Mouse (Mus musculus) forebrain, embryonic 12.5 days (tissue): ENCODE data around the gene Camta1. TPM values are rescaled to one million over a fixed set of nuclear protein-coding genes. Genes with fewer than 3 reads are reported as not detected.
A peak's percentile ranks its signal among the peaks of the same experiment; 100 is the strongest.

Experiments
- ATAC-seq: fragments of 200-750 bp; cut with Nextera tagmentation; 2 replicates; pipeline ENCODE4 v1.8.0; 2017; ENCODE audit warnings: moderate TSS enrichment; ENCODE audit not compliant: low FRiP score
- H3K27ac ChIP-seq: fragments of 300-500 bp; sonication (generic); 2 replicates; pipeline ENCODE4 v1.5.1; 2016; ENCODE audit warnings: mild to moderate bottlenecking
- H3K27me3 ChIP-seq: fragments of 300-500 bp; sonication (generic); 2 replicates; pipeline ENCODE4 v1.6.1; 2016; ENCODE audit warnings: mild to moderate bottlenecking
- H3K36me3 ChIP-seq: fragments of 300-500 bp; sonication (generic); replicated peaks from 2 replicates; pipeline ENCODE4 v1.6.1; 2016; ENCODE audit warnings: mild to moderate bottlenecking
- H3K4me1 ChIP-seq: fragments of 300-500 bp; sonication (generic); 2 replicates; pipeline ENCODE4 v1.6.1; 2016
- H3K4me2 ChIP-seq: fragments of 300-500 bp; sonication (generic); 2 replicates; pipeline ENCODE4 v1.6.1; 2016; ENCODE audit warnings: mild to moderate bottlenecking, moderate library complexity
- H3K4me3 ChIP-seq: fragments of 300-500 bp; sonication (generic); replicated peaks from 2 replicates; pipeline ENCODE4 v1.5.1; 2016; ENCODE audit warnings: mild to moderate bottlenecking
- H3K9ac ChIP-seq: fragments of 300-500 bp; sonication (generic); 2 replicates; pipeline ENCODE4 v1.6.1; 2016; ENCODE audit warnings: mild to moderate bottlenecking
- H3K9me3 ChIP-seq: fragments of 300-500 bp; sonication (generic); 2 replicates; pipeline ENCODE4 v1.6.1; 2016
- WGBS: fragments of 180-500 bp; shearing (Covaris S2); methylation state at CpG from one replicate; pipeline ENCODE4 v1.1.7; 2016; 5-methylcytosine and 5-hydroxymethylcytosine counted together
- polyA plus RNA-seq: library from polyadenylated mRNA; unstranded; fragments of >200 nt; fragmentation: Nextera tagmentation; extraction: Ambion mirVana; gene quantifications from 2 replicates; pipeline ENCODE4 v1.2.1, GENCODE M21; 2016

The Camta1 gene
- polyA plus RNA-seq, 1 experiment from 2014 or later, result 164 TPM

DNA sequence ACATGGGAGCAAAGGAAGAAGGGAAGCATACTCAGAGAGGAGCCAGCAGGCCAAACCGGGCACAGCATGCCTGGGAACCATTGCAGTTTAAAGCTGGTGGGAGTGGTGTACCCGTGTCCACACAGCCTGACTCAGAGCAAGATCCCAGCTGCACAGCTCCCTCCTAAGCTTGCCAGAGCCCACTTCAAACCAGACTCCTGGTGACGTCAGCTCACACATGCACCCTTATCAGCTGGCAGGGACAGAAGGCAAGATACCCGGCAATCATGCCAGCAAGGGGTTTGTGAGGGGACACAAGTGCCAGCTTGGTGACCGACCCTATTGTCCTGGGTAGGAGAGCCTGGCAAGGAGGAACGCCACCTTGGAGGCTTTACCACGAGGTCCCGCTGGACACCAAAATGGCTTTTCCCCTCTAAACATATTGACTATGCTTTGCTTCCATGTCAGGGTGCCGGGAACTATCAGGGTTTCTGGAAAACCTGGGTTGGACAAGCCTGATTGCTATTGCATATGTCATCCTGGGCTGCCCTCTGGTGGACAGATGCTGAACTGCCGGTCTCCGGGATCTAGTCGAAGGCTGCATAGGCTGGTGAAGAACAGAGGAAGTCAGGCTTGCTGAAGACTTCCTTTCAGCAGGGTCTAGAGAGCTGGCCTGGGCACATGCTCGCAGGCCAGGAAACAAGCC lies 720.3 kb downstream of the Camta1 start:
- peak; percentile 64 for ATAC-seq
- Histone ChIP-seq H3K9me3 (peaks cover 14% of the 10 kb centered on the region; the same call in 1 of the 2 replicates), H3K9ac (peak overlapping the region; percentile 41; the same call in 1 of the 2 replicates), H3K27ac (peak overlapping the region; percentile 98), H3K4me2 (peak overlapping the region; percentile 48), H3K4me3 (peak overlapping the region; percentile 21), H3K4me1 (peaks cover 46% of the 10 kb centered on the region), H3K36me3 (no peaks in the 10 kb centered on the region), H3K27me3 (no peaks in the 10 kb centered on the region)
- WGBS, result 4% methylated on average over 13 of the region's 13 CpGs

DNA sequence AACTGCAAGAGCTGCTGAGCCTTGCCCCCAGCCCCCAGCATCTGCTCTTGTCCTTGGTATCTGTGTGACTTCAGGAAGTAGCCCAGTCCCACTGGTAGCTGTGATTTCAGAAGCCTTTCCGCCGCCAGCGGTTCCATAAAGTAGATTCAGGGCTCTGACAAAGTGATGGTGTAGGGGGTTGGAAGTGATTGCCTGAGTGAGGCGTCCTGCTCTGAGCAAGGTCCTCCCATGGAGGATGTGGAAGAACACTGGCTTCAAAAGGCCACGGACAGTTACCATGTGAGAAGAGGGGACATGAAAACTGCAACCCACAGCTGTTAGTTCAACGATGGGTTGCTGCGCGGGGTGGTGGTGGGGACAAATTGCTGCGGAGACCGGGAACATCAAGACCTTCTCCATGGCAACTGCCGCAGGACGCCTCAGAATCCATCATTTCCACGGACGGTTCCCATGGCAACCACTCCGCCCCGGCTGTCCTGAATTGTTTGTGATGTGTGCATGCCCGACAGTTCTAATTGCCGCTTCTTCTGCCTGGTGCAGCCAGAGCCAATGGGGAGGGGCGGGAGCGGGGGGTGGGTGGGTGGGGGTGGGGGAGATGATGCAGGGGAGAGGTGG lies 721.2 kb downstream of the Camta1 start:
- Histone ChIP-seq H3K4me1 (peaks cover 45% of the 10 kb centered on the region), H3K4me2 (peak overlapping the region; percentile 48), H3K36me3 (no peaks in the 10 kb centered on the region), H3K4me3 (peak overlapping the region; percentile 21), H3K9ac (peak overlapping the region; percentile 48; the same call in 1 of the 2 replicates), H3K9me3 (peaks cover 14% of the 10 kb centered on the region; the same call in 1 of the 2 replicates), H3K27me3 (no peaks in the 10 kb centered on the region), H3K27ac (peak overlapping the region; percentile 98)
- WGBS, result 3% methylated on average over 18 of the region's 20 CpGs
- ATAC-seq, result peak; percentile 87

DNA sequence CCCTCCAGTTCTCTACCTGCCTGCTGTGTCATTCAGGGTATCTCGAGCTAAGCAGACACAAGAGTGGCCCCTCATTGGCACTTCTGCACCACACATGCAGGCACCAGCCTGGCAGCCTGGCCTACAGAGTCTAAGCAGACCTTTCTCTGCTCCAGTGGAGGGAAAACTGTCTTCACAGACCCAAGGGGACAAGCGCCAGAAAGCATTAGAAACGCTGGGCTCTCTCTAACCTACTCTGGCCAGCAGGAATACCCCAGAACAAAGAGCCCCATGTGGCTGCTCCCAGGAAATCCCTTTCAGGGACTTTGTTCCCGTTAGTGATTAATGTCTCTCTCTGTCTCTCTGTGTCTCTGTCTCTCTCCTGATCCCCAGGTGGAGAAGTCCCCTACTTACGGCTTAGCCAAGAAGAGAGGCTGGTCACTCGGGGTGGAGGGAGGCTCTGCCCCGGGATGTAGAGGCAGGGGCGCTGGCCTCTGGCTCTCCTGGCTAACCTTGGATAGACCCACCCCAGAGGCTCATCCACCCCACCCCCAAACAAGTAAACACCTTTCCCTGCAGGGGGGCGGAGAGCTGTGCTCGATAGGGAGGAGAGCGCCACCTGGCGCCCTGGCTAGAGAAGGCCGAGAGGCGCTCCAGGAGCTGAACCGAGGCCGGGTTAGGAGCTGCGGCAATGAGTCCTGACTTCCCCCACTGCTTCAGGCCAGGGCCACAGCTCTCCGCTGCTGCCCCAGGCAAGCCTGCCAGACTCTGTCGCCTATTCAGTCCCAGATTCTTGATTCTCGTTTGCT lies 722.4 kb downstream of the Camta1 start:
- Histone ChIP-seq H3K27ac (peak overlapping the region; percentile 98), H3K4me2 (peak overlapping the region; percentile 48), H3K9me3 (0 out of 2 replicates have a peak, but pooled peaks cover 7% of the 10 kb centered on the region), H3K9ac (peak overlapping the region; percentile 48), H3K36me3 (no peaks in the 10 kb centered on the region), H3K4me3 (peak overlapping the region; percentile 24), H3K4me1 (peaks cover 46% of the 10 kb centered on the region), H3K27me3 (no peaks in the 10 kb centered on the region)
- ATAC-seq, result peak; percentile 12; the same call in 1 of the 2 replicates
- 4% methylated on average over 20 of the region's 20 CpGs for WGBS

DNA sequence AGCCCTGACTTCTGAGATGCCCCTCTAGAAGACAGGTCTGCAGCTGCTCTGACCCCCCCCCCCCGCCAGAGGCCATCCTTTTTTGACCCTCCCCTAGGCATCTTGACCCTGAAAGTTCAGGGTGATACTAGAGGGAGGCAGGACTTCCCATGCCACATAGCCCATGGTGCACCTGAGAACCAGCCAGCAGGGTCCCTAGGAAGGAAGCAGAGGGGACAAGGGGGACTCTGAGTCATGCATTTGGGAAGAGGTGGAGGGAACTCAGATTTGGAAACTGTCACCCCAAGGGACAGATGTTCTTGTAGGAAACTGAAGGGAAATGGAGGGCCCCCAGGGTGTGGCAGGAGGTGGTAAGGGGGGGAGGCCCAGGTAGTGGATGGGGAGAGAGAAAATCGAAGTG lies 723.1 kb downstream of the Camta1 start:
- H3K4me3 ChIP-seq, result peak overlapping the region; percentile 24
- H3K27ac ChIP-seq, result peak overlapping the region; percentile 98
- ATAC-seq, result no peak
- peaks cover 46% of the 10 kb centered on the region for H3K4me1 ChIP-seq
- H3K27me3 ChIP-seq, result no peaks in the 10 kb centered on the region
- H3K9ac ChIP-seq, result peak overlapping the region; percentile 48
- 22% methylated on average over 2 of the region's 2 CpGs for WGBS
- H3K4me2 ChIP-seq, result peak overlapping the region; percentile 48
- no peaks in the 10 kb centered on the region for H3K36me3 ChIP-seq
- H3K9me3 ChIP-seq, result 0 out of 2 replicates have a peak, but pooled peaks cover under 1% of the 10 kb centered on the region

DNA sequence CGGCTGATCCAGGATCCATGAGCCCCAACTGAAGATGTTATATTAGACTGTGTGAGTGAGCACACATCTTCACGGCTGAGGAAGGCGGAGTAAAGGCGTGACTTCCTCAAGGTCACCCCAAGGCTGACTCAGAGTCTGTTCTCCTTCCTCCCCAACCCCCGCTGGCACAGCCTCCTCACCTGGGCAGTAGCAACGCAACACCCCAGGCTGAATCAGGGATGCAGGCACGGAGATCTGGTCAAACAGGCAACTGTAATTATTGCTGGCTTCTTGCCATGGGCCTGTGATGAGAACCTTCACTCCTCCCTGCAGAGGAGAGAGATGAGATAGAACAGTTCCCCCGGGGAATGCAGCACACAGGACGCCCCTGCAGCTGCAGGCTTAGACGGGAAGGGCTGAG lies 723.5 kb downstream of the Camta1 start:
- Histone ChIP-seq H3K9ac (peak overlapping the region; percentile 48), H3K36me3 (no peaks in the 10 kb centered on the region), H3K9me3 (no peaks in the 10 kb centered on the region), H3K4me1 (peaks cover 46% of the 10 kb centered on the region), H3K27ac (peak overlapping the region; percentile 98; the same call in 1 of the 2 replicates), H3K4me3 (peak overlapping the region; percentile 11; the same call in 1 of the 2 replicates), H3K4me2 (peak overlapping the region; percentile 48), H3K27me3 (0 out of 2 replicates have a peak, but pooled peaks cover 3% of the 10 kb centered on the region)
- no peak for ATAC-seq
- 27% methylated on average over 10 of the region's 10 CpGs for WGBS

DNA sequence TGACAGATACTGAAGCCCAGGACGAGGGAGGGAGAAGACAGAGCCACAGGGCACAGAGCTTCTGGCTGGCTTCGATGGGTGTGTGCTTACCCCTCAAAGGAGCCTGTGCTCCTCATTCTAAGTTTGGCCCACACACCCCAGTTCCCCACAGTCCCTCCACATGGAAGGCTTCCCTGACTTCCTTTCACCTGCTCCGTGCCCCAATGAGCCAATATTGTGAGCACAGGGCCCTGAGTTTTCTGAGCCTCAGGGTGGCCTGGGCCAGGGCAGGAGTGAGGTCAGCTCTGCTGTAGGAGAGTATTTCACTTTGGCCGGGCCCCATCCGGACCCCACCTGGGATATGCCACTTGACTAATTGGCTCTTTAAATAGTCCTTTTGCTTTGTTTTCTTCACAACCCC lies 724.0 kb downstream of the Camta1 start:
- Histone ChIP-seq H3K27me3 (0 out of 2 replicates have a peak, but pooled peaks cover 5% of the 10 kb centered on the region), H3K36me3 (no peaks in the 10 kb centered on the region), H3K27ac (peak overlapping the region; percentile 98; the same call in 1 of the 2 replicates), H3K9ac (0 out of 2 replicates have a peak overlapping the region, but pooled peaks have one; percentile 48), H3K9me3 (no peaks in the 10 kb centered on the region), H3K4me3 (no peak overlapping the region), H3K4me1 (peaks cover 46% of the 10 kb centered on the region), H3K4me2 (peak overlapping the region; percentile 48)
- no peak for ATAC-seq
- WGBS, result 56% methylated on average over 5 of the region's 5 CpGs

DNA sequence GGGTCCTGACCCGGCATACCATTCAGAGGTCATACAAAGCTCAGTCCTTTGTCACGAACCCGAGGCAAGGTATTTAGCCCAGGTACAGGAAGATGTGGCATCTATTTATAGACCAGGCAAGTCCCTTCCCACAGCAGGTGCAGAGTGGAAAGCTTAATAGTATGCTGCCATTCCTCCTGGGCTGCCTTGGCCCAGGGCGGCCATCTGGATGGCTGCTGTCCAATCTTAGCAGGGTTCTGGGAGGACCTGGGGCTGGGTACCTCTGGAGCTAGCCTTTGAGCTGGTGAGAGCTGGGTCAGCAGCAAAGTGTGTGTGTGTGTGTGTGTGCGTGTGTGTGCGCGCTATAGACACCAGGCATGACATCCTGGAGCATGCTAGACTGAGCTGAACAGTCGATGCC lies 726.2 kb downstream of the Camta1 start:
- Histone ChIP-seq H3K4me1 (peaks cover 43% of the 10 kb centered on the region), H3K36me3 (no peaks in the 10 kb centered on the region), H3K27me3 (peaks cover 5% of the 10 kb centered on the region; the same call in 1 of the 2 replicates), H3K27ac (no peak overlapping the region), H3K4me3 (no peak overlapping the region), H3K9me3 (no peaks in the 10 kb centered on the region), H3K9ac (no peak overlapping the region), H3K4me2 (no peak overlapping the region)
- WGBS, result 87% methylated on average over 8 of the region's 8 CpGs
- ATAC-seq, result no peak

DNA sequence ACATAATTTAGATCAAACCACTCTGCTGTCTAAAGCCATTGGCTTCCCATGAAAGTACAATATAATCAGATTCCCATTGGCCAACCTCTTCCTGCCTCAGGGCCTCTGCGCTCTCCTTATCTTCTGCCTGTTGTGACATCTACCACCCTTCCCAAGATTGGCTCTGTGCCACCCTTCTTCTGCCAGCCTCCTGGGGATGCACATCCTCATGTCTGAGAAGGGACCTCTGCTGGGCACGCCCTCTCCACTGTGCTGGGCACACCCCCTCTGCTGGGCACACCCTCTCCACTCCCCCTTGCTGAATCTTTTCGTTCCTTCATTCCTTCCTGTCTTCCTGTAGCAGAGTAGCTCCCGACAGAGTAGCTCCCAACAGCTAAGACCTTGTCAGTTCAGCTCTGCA lies 727.9 kb downstream of the Camta1 start:
- ATAC-seq, result no peak

DNA sequence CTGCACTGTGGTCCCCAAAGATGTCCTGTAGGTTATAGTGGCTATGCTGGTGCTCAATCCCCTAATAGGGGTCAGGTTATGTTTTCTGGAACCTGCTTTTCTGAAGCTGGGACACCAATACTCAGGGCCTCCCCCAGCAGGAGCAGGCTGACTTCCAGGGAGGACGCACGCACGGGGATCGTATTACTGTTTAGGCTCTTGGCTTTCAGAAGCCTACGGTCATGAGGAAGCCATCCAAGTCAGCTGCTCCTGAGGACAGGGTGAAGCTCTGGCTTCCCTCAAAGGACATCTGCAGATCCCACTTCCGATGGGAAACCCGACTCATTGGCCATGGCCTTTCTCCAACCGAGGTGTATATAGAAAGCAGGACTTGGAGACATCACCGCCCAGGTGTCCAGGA lies 729.2 kb downstream of the Camta1 start:
- H3K4me3 ChIP-seq, result no peak overlapping the region
- peaks cover 34% of the 10 kb centered on the region for H3K4me1 ChIP-seq
- no peak overlapping the region for H3K27ac ChIP-seq
- no peak for ATAC-seq
- H3K4me2 ChIP-seq, result no peak overlapping the region
- peaks cover 5% of the 10 kb centered on the region; the same call in 1 of the 2 replicates for H3K27me3 ChIP-seq
- 87% methylated on average over 9 of the region's 9 CpGs for WGBS
- no peak overlapping the region for H3K9ac ChIP-seq
- H3K36me3 ChIP-seq, result no peaks in the 10 kb centered on the region
- H3K9me3 ChIP-seq, result no peaks in the 10 kb centered on the region

More for the DNA sequence above, 727.9 kb downstream of the Camta1 start:
- Histone ChIP-seq H3K9ac (no peak overlapping the region), H3K27me3 (peaks cover 5% of the 10 kb centered on the region; the same call in 1 of the 2 replicates), H3K4me1 (peaks cover 39% of the 10 kb centered on the region), H3K9me3 (no peaks in the 10 kb centered on the region), H3K27ac (no peak overlapping the region), H3K4me2 (no peak overlapping the region), H3K4me3 (no peak overlapping the region), H3K36me3 (no peaks in the 10 kb centered on the region)
- 79% methylated on average over 4 of the region's 4 CpGs for WGBS

DNA sequence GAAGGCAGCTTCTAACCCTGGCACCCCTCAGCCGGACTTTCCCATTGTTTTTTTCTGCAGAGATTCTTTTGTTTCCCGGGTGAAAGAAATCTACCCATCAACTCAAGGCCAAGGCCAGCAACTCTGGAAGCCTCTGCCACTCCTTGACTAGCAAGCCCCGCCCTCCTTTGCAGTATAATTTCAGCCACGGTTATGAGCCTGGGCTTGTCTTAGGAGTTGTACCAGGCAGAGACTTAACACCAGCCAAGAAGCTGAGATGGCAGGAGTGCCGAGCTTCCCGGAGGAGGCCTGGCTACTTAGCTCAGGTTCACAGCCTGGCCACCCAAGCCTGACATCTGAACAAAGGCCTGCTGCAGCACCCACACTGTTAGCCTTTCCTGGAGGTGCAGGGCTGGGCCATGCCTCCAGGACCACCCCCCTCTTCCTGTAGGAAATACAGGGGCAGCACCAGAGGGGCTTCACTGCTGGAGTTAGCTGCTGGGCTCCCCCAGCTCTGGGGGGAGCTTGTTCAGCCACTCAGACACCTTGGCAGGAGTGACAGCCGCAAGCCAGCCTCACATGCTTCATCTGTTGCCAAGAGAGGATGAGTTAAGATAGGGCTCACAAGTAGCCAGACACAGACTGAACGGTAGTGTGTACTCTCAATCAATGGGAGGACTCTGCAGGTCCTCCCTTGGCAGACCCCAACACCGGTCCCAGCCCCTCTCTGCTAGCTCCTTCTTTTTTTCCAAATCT lies 730.8 kb downstream of the Camta1 start:
- no peak overlapping the region for H3K9ac ChIP-seq
- peak overlapping the region; percentile 100 for H3K27ac ChIP-seq

DNA sequence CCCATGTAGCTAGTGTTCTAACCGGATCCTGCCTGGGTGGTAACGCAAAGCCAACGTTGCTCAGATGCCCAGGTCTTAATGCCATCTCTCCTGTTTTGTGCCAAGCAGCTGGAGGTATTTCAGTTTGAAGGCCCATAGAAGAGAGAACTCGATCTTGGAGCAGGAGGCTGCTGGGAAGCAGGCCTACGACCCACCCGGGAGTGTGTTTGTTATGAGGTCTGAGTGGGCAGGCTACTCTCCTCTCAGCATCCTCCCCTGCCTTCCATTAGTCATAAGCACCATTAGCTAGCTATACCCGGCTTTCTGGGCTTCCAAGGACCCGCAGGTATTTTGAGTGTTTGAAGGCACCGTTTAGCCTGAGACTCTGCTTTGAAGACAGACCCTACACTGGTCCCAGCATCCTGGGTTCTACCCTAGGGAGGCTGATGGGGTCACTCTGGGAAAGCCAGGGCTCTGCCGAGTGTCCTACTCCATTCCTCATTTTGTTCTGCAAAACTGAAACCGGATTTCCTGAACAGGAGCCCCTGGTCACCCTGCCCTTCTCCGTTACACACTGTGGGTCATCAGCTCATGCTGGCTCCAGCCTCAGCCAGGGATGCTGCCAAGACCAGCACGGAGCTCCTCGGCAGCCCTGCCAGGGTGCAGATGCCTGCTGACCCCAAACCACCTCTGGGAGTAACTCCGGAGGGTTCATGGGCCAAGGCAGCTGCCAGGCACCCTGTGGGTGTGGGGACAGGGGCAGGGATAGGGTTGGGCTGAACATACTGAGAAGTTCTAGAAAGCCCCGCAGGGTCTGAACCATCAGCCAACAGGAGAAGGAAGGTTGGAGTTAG lies 731.7 kb downstream of the Camta1 start:
- Histone ChIP-seq H3K27ac (peak overlapping the region; percentile 100), H3K9me3 (no peaks in the 10 kb centered on the region), H3K4me2 (peak overlapping the region; percentile 70), H3K27me3 (peaks cover 5% of the 10 kb centered on the region; the same call in 1 of the 2 replicates), H3K9ac (peak overlapping the region; percentile 94), H3K4me3 (peak overlapping the region; percentile 60), H3K36me3 (peaks cover 11% of the 10 kb centered on the region), H3K4me1 (peaks cover 54% of the 10 kb centered on the region)
- no peak; the same call in 1 of the 2 replicates for ATAC-seq
- WGBS, result 66% methylated on average over 16 of the region's 16 CpGs

More for the DNA sequence above, 730.8 kb downstream of the Camta1 start:
- 62% methylated on average over 9 of the region's 9 CpGs for WGBS
- Histone ChIP-seq H3K9me3 (no peaks in the 10 kb centered on the region), H3K4me2 (no peak overlapping the region), H3K4me1 (peaks cover 48% of the 10 kb centered on the region), H3K27me3 (peaks cover 5% of the 10 kb centered on the region; the same call in 1 of the 2 replicates), H3K4me3 (no peak overlapping the region), H3K36me3 (0 out of 2 replicates have a peak, but pooled peaks cover under 1% of the 10 kb centered on the region)
- ATAC-seq, result no peak
